Mouse (Mus musculus) right cerebral cortex, postnatal 36 days (tissue): ENCODE data around the gene Samd4.

Source experiments
- DNase-seq, 2 experiments: peaks; one replicate each; pipeline ENCODE4 v3.0.0; 2022; ENCODE audit warnings: low spot score in 2 of 2, mixed read lengths in 1 of 2

Samd4 gene

GRCm38 (mm10) chr14:47065067-47065466, 182.4 kb downstream of the Samd4 start:
- no peak for DNase-seq

GRCm38 (mm10) chr14:47066901-47067300, 184.2 kb downstream of the Samd4 start:
- no peak for DNase-seq

DNA sequence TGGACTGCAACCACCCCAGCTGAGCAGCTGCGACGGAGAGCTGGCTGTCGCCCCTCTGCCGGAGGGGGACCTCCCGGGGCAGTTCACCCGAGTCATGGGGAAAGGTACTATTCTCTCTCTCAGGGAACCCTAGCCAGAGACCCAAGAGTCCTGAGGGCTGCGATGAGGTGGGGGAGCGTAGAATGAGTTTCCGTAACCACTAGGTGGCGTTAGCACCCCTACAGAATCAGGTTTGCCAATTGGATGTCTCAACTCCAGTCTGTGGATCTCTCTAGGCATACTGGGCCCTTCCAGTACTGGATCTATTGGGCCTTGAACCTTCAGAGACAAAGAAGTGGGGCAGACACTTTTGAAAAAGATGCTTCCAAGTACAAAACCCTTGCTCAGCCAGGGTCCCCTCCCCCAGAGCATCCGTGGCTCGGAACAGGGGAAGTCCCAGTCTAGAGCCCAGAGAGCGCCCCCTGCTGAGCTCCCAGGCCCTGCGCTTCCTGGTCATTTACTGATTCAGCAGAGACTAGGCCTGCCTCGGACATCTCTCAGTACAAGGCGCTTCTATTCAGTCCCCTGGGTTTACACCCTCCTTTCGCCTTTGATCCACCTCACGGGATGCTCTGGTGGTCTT, 191.5 kb downstream of the Samd4 start:
- DNase-seq, result no peak

GRCm38 (mm10) chr14:47075010-47075677, 192.5 kb downstream of the Samd4 start:
- no peak for DNase-seq

- no peak for DNase-seq
These were observed 193.2 kb downstream of the Samd4 start for GRCm38 (mm10) chr14:47075856-47076255.

GRCm38 (mm10) chr14:47076956-47077575, 194.4 kb downstream of the Samd4 start:
- no peak for DNase-seq

- no peak for DNase-seq
These were observed 194.9 kb downstream of the Samd4 start for GRCm38 (mm10) chr14:47077576-47077970.

DNA sequence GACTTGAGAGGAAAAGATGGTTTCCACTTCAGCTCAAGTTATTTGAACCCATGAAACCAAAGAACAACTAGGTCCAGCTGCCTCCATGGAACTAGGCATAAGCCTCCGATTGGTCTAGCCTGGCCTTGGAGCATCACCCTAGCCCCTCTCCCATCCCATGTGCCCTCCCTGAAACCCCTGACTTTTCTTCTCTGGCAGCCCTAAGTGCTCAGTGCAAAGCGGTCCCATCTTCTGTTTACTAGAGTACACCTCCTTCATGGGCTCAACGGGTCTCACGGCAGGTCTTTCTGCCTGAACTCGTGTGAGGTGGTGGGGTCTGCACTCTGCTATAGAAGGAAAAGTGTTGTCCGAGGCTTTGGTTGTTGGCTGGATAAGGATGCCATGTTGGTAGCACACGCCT, 197.3 kb downstream of the Samd4 start:
- DNase-seq, result no peak

DNA sequence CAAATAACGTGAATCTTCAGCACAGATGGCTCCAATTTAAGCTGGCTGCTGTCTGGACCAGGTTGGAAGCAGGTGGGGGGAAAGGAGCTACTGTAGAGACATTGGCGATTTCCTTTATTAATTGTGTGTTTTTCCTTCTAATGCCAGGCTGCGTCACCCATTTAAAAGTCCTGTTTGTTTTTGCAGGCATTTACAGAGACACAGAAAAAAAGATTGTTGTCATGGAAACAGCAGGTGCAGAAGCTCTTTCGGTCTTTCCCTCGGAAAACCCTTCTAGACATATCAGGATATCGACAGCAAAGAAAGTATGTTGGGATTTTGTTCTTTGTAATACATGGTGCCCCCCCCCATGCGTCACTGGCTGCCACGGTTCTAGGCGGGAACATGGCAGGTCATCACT, 200.7 kb downstream of the Samd4 start:
- no peak for DNase-seq

DNA sequence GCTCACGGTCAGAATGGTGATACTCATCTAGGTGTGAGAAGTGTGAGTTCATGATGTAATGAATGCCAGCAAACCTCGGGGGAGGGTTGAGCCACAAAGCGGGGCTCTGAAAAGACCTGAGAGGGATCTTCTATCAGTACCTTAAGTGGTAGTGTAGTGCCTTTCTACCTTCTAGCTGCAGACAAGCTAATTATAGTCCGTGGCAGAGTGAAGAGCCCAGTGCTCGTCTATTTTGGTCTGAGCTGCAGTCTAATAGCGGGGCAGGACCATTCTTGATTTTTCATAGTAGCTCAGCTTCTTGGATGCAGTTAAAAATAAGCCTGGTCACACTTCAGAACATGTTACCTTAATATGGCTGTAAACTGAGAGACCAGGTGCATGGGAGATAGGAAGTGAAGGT, 201.2 kb downstream of the Samd4 start:
- DNase-seq, result no peak

- no peak for DNase-seq
These were observed 202.0 kb downstream of the Samd4 start for GRCm38 (mm10) chr14:47084686-47085085.

GRCm38 (mm10) chr14:47086123-47086522, 203.5 kb downstream of the Samd4 start:
- no peak for DNase-seq

- peak; percentile 23 to 40 for DNase-seq
These were observed 204.1 kb downstream of the Samd4 start for GRCm38 (mm10) chr14:47086743-47087142.

DNA sequence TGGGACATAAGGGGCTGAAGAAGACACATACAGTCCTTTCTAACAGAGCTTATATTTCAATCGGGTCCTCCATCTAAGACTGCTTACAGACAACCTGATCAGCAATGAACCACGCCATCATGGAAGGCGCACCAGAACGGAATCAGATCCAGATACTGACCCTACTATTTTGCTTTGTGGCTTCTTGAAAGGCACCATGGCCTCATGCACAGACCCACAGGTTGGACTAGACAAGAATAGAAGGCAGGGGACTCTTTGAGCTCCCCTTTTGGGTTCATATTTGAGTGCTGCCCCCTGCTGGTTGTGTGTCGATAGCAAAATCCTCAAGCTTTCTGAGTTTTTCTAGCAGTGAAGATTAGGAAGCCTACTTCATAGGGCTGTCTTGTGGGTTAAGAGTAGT, 204.5 kb downstream of the Samd4 start:
- DNase-seq, result peak; percentile 30 to 47

- no peak for DNase-seq
These were observed 205.1 kb downstream of the Samd4 start for GRCm38 (mm10) chr14:47087669-47088250.

- no peak for DNase-seq
These were observed 205.7 kb downstream of the Samd4 start for GRCm38 (mm10) chr14:47088339-47088738.

DNA sequence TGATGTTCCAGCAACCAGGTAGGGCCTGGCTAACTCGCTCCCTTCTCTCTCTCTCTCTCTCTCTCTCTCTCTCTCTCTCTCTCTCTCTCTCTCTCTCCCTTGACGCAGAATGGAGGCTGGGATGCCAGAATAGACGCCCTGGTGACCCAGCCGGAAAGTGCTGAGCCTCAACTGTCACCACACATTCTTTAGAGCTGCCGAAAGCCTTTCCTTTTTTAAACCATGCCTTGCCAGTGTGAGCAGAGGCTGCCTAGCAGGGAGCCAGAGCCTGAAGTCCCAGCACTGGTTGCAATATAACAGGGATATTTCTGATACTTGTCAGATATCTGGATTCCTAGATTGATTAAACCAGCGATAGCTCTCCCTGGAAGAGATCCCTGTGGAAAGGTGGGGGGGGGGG, 206.5 kb downstream of the Samd4 start:
- DNase-seq, result no peak

- DNase-seq, result no peak
These were observed 209.3 kb downstream of the Samd4 start for GRCm38 (mm10) chr14:47091908-47092307.

GRCm38 (mm10) chr14:47093355-47093792, 210.7 kb downstream of the Samd4 start:
- peak; percentile 50 to 60 for DNase-seq

- no peak for DNase-seq
These were observed 212.4 kb downstream of the Samd4 start for GRCm38 (mm10) chr14:47095036-47095435.

DNA sequence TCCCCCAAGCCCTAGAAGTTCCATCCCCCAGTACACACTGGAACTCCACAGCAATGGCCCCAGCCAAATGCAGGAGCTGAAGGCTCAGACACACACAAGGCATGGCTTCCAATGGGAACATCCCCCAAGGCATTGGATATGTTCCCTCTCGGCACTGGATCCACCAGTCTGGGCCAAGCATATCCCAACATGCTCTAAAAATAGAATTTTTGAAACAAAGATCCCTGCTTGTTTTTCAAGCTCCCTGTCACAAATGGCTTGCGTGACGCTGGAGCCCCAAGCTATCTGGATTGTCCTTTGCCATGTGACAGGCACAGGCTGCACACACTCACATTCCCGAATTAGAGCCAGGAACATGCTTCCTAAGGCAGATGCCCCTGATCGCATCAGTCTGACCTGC, 213.7 kb downstream of the Samd4 start:
- DNase-seq, result no peak

- no peak for DNase-seq
These were observed 221.9 kb downstream of the Samd4 start for GRCm38 (mm10) chr14:47104246-47105173.
